Mouse (Mus musculus) testis, adult 2 months (tissue): Measurements from ENCODE around the gene Rbms3.

Source experiments
- CTCF ChIP-seq: fragments of 200-500 bp; IDR thresholded peaks from 2 replicates; pipeline ENCODE4 v1.5.1; 2012; ENCODE audit warnings: low read depth, mild to moderate bottlenecking, inconsistent platforms, low read length, moderate library complexity; ENCODE audit not compliant: control insufficient read depth, insufficient read depth, insufficient replicate concordance
- POLR2A ChIP-seq: fragments of 200-500 bp; IDR thresholded peaks from 2 replicates; pipeline ENCODE4 v1.6.1; 2012; ENCODE audit warnings: low read depth, mild to moderate bottlenecking, inconsistent platforms, low read length, moderate library complexity; ENCODE audit not compliant: control insufficient read depth

GRCm38 (mm10) chr9:117072433-117073099 lies 557.1 kb downstream of the Rbms3 start:
- TF ChIP-seq CTCF (no peak), POLR2A (no peak)
